Mouse (Mus musculus) myocyte (in vitro differentiated cells): ENCODE measurements around the gene Vps52.

ENCODE experiments used
- CEBPB ChIP-seq: IDR thresholded peaks from 2 replicates; pipeline ENCODE4 v1.6.1; 2011; ENCODE audit warnings: mild to moderate bottlenecking, moderate library complexity; ENCODE audit not compliant: poor library complexity, insufficient read depth, severe bottlenecking
- MYOG ChIP-seq, 3 experiments: IDR thresholded peaks; one replicate each; pipeline ENCODE4 v1.6.1; 2011; ENCODE audit warnings: control low read depth in 2 of 3, low read depth in 2 of 3, mild to moderate bottlenecking in 2 of 3; ENCODE audit not compliant: insufficient read length in 2 of 3, control insufficient read depth in 1 of 3, insufficient read depth in 1 of 3
- POLR2A ChIP-seq: IDR thresholded peaks from one replicate; pipeline ENCODE4 v1.6.1; 2011; ENCODE audit warnings: low read depth, mild to moderate bottlenecking, control low read depth, moderate library complexity; ENCODE audit not compliant: insufficient read length

DNA sequence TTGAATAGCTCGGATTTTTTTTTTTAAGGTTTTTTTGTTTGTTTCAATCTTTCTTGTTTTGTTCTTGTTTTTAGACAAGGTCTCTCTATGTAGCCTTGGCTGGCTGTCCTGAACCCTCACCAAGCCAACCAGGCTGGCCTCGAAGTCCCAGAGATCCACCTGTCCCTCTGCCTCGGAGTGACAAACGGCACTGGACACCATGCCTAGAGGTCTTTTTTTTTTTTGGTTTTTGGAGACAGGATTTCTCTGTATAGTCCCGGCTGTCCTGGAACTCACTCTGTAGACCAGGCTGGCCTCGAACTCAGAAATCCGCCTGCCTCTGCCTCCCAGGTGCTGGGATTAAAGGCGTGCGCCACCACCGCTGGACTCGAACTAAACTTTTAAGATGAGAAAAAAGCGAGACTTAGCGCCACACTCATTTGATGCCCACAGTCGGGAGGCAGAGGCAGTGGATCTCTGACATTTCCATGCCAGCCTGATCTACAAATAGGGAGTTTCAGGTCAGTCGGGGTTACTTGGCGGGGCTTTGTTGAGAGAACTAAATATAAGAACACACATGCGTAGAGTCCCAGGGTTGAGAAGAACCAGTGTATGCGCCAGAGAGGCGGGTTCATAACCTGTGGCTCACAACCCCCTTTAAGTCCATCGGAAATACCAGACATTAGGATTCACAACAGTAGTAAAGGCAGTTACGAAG lies 27.2 kb upstream of the Vps52 start:
- no peak for TF ChIP-seq MYOG (IDR thresholded peaks at IDR 0.05; ENCODE audit: control insufficient read depth in 1 of 3, insufficient read depth in 1 of 3, insufficient read length in 2 of 3, low read depth in 2 of 3)
- TF ChIP-seq CEBPB, result no peak
- no peak for TF ChIP-seq POLR2A
